Mouse (Mus musculus) thymus, adult 18-20 months (tissue): ENCODE measurements around the gene Appbp2.
"Not testable (repeated sequence)": the region's sequence is repeated elsewhere in the genome, so short reads cannot be mapped to it uniquely, and the experiment has no call there.

Experiments
- DNase-seq, 2 experiments: peaks; one replicate each; pipeline ENCODE4 v3.0.0; 2022; ENCODE audit warnings: mixed read lengths in 2 of 2

Gene Appbp2

GRCm38 (mm10) chr11:85222561-85222960 lies 12.4 kb downstream of the Appbp2 start:
- no peak for DNase-seq

GRCm38 (mm10) chr11:85219014-85219413 lies 15.9 kb downstream of the Appbp2 start:
- no peak for DNase-seq

- DNase-seq: no peak
Measured at GRCm38 (mm10) chr11:85214679-85215078, 20.3 kb downstream of the Appbp2 start.

- no peak for DNase-seq
Measured at GRCm38 (mm10) chr11:85213215-85213614, 21.7 kb downstream of the Appbp2 start.

GRCm38 (mm10) chr11:85211151-85211550 lies 23.8 kb downstream of the Appbp2 start:
- DNase-seq: no peak

- DNase-seq: no peak
Measured at GRCm38 (mm10) chr11:85206231-85206630, 28.7 kb downstream of the Appbp2 start.

GRCm38 (mm10) chr11:85198906-85199305 lies 36.0 kb downstream of the Appbp2 start:
- no peak for DNase-seq

GRCm38 (mm10) chr11:85196046-85196445 lies 38.9 kb downstream of the Appbp2 start:
- no peak for DNase-seq

GRCm38 (mm10) chr11:85194206-85194605 lies 40.7 kb downstream of the Appbp2 start:
- DNase-seq: no peak

- DNase-seq: no peak
Measured at GRCm38 (mm10) chr11:85190741-85191140, 44.2 kb downstream of the Appbp2 start.

- no peak for DNase-seq
Measured at GRCm38 (mm10) chr11:85189110-85189509, 45.8 kb downstream of the Appbp2 start.

GRCm38 (mm10) chr11:85184839-85185238 lies 50.1 kb downstream of the Appbp2 start:
- no peak for DNase-seq

- DNase-seq: peak; percentile 14 to 29
Measured at GRCm38 (mm10) chr11:85184082-85184481, 50.8 kb downstream of the Appbp2 start.

GRCm38 (mm10) chr11:85183284-85183779 lies 51.6 kb downstream of the Appbp2 start:
- DNase-seq: no peak

- peak; percentile 64 to 73 for DNase-seq
Measured at GRCm38 (mm10) chr11:85182617-85183283, 52.2 kb downstream of the Appbp2 start.

- DNase-seq: no peak
Measured at GRCm38 (mm10) chr11:85178413-85178812, 56.5 kb downstream of the Appbp2 start.

- no peak for DNase-seq
Measured at GRCm38 (mm10) chr11:85177761-85178160, 57.2 kb downstream of the Appbp2 start.

GRCm38 (mm10) chr11:85175941-85176340 lies 59.0 kb downstream of the Appbp2 start:
- no peak for DNase-seq

- no peak for DNase-seq
Measured at GRCm38 (mm10) chr11:85170833-85171232, 64.1 kb downstream of the Appbp2 start.

- peak; percentile 65 to 66 for DNase-seq
Measured at GRCm38 (mm10) chr11:85170058-85170740, 64.7 kb downstream of the Appbp2 start, which contains the start of gene 1700125H20Rik. Gene 1700125H20Rik (plus strand): TSS chr11:85170404.

GRCm38 (mm10) chr11:85167503-85167902 lies 67.4 kb downstream of the Appbp2 start:
- DNase-seq: no peak

GRCm38 (mm10) chr11:85164371-85164770 lies 70.6 kb downstream of the Appbp2 start:
- no peak for DNase-seq

- DNase-seq: not testable (repeated sequence)
Measured at GRCm38 (mm10) chr11:85163014-85163413, 71.9 kb downstream of the Appbp2 start.

- no peak for DNase-seq
Measured at GRCm38 (mm10) chr11:85157301-85157700, 77.6 kb downstream of the Appbp2 start.
